Mouse (Mus musculus) heart, embryonic 15.5 days (tissue): ENCODE measurements around the gene Med12l. TPM values are rescaled to one million over a fixed set of nuclear protein-coding genes. Genes with fewer than 3 reads are reported as not detected.

Experiments used
- ATAC-seq: fragments of 200-750 bp; cut with Nextera tagmentation; replicated peaks from 2 replicates; pipeline ENCODE4 v1.8.0; 2017; ENCODE audit warnings: low read depth, moderate TSS enrichment; ENCODE audit not compliant: insufficient number of reproducible peaks, insufficient read depth, low FRiP score
- H3K27ac ChIP-seq: fragments of 300-500 bp; sonication (generic); 2 replicates; pipeline ENCODE4 v1.5.1; 2015; ENCODE audit warnings: mild to moderate bottlenecking, inconsistent platforms
- H3K27me3 ChIP-seq: fragments of 300-500 bp; sonication (generic); 2 replicates; pipeline ENCODE4 v1.6.1; 2015; ENCODE audit warnings: inconsistent platforms
- H3K36me3 ChIP-seq: fragments of 300-500 bp; sonication (generic); 2 replicates; pipeline ENCODE4 v1.6.1; 2015; ENCODE audit warnings: mild to moderate bottlenecking, inconsistent platforms
- H3K4me1 ChIP-seq: fragments of 300-500 bp; sonication (generic); replicated peaks from 2 replicates; pipeline ENCODE4 v1.6.1; 2015; ENCODE audit warnings: inconsistent platforms
- H3K4me2 ChIP-seq: fragments of 300-500 bp; sonication (generic); 2 replicates; pipeline ENCODE4 v1.6.1; 2015; ENCODE audit warnings: inconsistent platforms, mild to moderate bottlenecking, moderate library complexity
- H3K4me3 ChIP-seq: fragments of 300-500 bp; sonication (generic); 2 replicates; pipeline ENCODE4 v1.5.1; 2015; ENCODE audit warnings: mild to moderate bottlenecking, inconsistent platforms
- H3K9ac ChIP-seq: fragments of 300-500 bp; sonication (generic); 2 replicates; pipeline ENCODE4 v1.6.1; 2015; ENCODE audit warnings: mild to moderate bottlenecking, inconsistent platforms
- H3K9me3 ChIP-seq: fragments of 300-500 bp; sonication (generic); replicated peaks from 2 replicates; pipeline ENCODE4 v1.6.1; 2016; ENCODE audit warnings: inconsistent platforms
- WGBS: fragments of 180-500 bp; shearing (Covaris S2); methylation state at CpG from one replicate; pipeline ENCODE4 v1.1.7; 2015; ENCODE audit warnings: mixed read lengths; 5-methylcytosine and 5-hydroxymethylcytosine counted together
- polyA plus RNA-seq: library from polyadenylated mRNA; unstranded; fragments of >200 nt; fragmentation: Nextera tagmentation; extraction: Ambion mirVana; gene quantifications from 2 replicates; pipeline ENCODE4 v1.2.1, GENCODE M21; 2015

The Med12l gene
- polyA plus RNA-seq, 1 experiment from 2014 or later, result 2.8 TPM

DNA sequence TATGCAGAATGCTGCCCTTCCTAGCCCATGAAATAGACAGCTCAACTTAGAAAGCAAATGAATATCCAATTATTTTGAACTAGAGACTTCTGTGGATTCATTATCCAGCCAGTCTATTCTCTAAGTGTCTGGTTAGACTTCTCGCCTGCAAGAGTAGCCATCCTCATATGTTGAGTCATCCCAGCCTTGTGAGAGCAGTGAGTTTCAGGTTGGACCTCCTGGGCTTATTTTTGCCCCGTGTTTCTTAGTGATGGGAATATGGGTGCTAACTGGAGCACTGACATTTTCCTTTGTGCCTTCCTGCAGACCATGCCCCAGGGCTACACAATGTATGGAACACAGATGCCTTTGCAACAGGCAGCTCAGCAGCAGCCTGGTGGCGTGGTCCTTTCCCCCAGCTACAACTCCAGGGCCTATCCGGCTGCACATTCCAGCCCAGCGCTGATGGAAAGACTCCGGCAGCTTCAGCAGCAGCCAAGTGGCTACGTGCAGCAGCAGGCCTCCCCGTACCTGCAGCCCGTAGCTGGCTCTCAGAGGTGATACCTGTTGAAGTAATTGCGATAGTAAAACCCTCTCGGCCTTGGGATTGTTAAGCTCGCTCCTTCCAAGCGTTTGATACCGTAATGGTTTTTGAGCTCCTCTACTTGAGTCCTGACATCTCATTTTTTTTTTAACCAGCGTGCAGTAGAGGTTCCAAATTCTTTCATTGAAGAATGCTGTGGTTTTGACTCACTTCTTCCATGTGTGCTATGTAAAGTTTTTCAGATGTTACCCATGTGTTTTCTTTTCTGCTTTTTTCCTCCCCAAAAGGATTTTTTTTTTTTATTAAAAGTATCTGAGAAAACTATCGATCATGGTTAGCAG is 290.3 kb downstream of the Med12l start:
- no peaks in the 10 kb centered on the region for H3K27me3 ChIP-seq
- no peak for ATAC-seq
- H3K27ac ChIP-seq, result no peak overlapping the region
- no peaks in the 10 kb centered on the region for H3K4me1 ChIP-seq
- no peak overlapping the region for H3K9ac ChIP-seq
- H3K9me3 ChIP-seq, result no peaks in the 10 kb centered on the region
- H3K36me3 ChIP-seq, result no peaks in the 10 kb centered on the region
- WGBS, result 82% methylated on average over 16 of the region's 16 CpGs
- no peak overlapping the region for H3K4me3 ChIP-seq
- H3K4me2 ChIP-seq, result no peak overlapping the region

DNA sequence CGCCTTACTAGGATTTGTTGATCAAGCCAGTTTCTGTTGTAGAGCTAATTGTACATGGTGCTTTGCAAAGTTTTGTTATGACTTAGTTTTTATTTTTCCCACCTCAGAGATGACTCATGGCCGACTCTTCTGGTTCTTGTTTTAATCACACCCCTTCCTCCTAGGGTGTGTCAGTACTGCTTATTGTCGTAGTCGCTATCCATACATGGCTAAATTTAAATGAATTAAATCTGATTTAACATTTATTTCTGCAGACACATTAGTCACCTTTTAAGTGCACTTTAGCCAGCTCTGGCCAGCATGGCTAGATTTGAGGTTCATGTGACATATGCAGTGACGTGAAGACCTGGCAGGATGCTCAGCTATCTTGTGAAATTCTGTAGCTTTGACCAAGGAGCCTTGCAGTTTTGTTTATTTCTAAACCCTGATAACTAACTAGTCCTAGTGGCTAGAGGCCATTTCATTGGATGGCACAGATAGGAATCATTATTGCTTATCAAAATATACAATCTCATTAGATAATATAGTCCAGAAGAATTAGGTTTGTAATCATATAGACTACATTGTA is 291.0 kb downstream of the Med12l start:
- H3K27ac ChIP-seq, result no peak overlapping the region
- H3K27me3 ChIP-seq, result no peaks in the 10 kb centered on the region
- no peak overlapping the region for H3K4me3 ChIP-seq
- no peaks in the 10 kb centered on the region for H3K36me3 ChIP-seq
- H3K4me2 ChIP-seq, result no peak overlapping the region
- H3K4me1 ChIP-seq, result no peaks in the 10 kb centered on the region
- no peak for ATAC-seq
- H3K9me3 ChIP-seq, result no peaks in the 10 kb centered on the region
- WGBS, result 91% methylated on average over 5 of the region's 5 CpGs
- no peak overlapping the region for H3K9ac ChIP-seq

- 82% methylated on average over 16 of the region's 16 CpGs for WGBS
- no peak for ATAC-seq
- Histone ChIP-seq H3K9ac (no peak overlapping the region), H3K4me1 (no peaks in the 10 kb centered on the region), H3K27ac (no peak overlapping the region), H3K27me3 (no peaks in the 10 kb centered on the region), H3K4me2 (no peak overlapping the region), H3K36me3 (no peaks in the 10 kb centered on the region), H3K9me3 (no peaks in the 10 kb centered on the region), H3K4me3 (no peak overlapping the region)
Observed at GRCm38 (mm10) chr3:59297653-59298052, 292.0 kb downstream of the Med12l start.

- no peaks in the 10 kb centered on the region for H3K36me3 ChIP-seq
- H3K4me1 ChIP-seq, result no peaks in the 10 kb centered on the region
- H3K27ac ChIP-seq, result no peak overlapping the region
- no peak overlapping the region for H3K4me3 ChIP-seq
- WGBS, result 92% methylated on average over 5 of the region's 5 CpGs
- no peaks in the 10 kb centered on the region for H3K27me3 ChIP-seq
- no peak overlapping the region for H3K4me2 ChIP-seq
- H3K9me3 ChIP-seq, result no peaks in the 10 kb centered on the region
- no peak for ATAC-seq
- no peak overlapping the region for H3K9ac ChIP-seq
Observed at GRCm38 (mm10) chr3:59304944-59305343, 299.3 kb downstream of the Med12l start.

DNA sequence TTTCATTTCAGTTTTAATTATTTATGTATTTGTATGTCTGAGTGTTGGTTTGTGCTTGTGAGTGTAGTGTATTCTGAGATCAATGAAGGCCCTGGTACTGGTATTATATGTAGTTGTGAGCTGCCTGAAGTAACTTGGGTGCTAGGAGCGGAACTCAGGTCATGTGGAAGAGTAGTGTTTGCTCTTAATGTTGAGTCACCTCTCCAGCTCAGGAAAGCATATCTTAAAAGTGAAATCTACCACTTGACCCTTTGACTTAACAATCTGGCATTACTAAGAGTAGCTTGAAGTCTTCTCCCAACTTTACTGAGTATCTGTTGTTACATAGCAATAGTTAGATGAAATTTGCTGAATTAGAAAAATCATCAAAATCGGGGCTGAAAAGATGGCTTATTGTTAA is 299.9 kb downstream of the Med12l start:
- no peak overlapping the region for H3K9ac ChIP-seq
- no peaks in the 10 kb centered on the region for H3K36me3 ChIP-seq
- ATAC-seq, result no peak
- H3K9me3 ChIP-seq, result no peaks in the 10 kb centered on the region
- WGBS, result 88% methylated on average over 2 of the region's 2 CpGs
- H3K4me2 ChIP-seq, result no peak overlapping the region
- H3K4me3 ChIP-seq, result no peak overlapping the region
- H3K27ac ChIP-seq, result no peak overlapping the region
- H3K4me1 ChIP-seq, result no peaks in the 10 kb centered on the region
- H3K27me3 ChIP-seq, result no peaks in the 10 kb centered on the region

GRCm38 (mm10) chr3:59312610-59313009 is 307.0 kb downstream of the Med12l start:
- Histone ChIP-seq H3K4me2 (no peak overlapping the region), H3K9me3 (no peaks in the 10 kb centered on the region), H3K9ac (no peak overlapping the region), H3K36me3 (no peaks in the 10 kb centered on the region), H3K4me3 (no peak overlapping the region), H3K4me1 (no peaks in the 10 kb centered on the region), H3K27ac (no peak overlapping the region), H3K27me3 (no peaks in the 10 kb centered on the region)
- WGBS, result 75% methylated on average over 10 of the region's 10 CpGs
- no peak for ATAC-seq

GRCm38 (mm10) chr3:59316077-59316476 is 310.5 kb downstream of the Med12l start:
- ATAC-seq, result no peak
- H3K4me3 ChIP-seq, result no peak overlapping the region
- no peak overlapping the region for H3K27ac ChIP-seq

GRCm38 (mm10) chr3:59321278-59321876 is 315.8 kb downstream of the Med12l start:
- no peak for ATAC-seq
- Histone ChIP-seq H3K4me1 (no peaks in the 10 kb centered on the region), H3K4me2 (no peak overlapping the region), H3K9me3 (no peaks in the 10 kb centered on the region), H3K36me3 (peaks cover 15% of the 10 kb centered on the region; the same call in 1 of the 2 replicates), H3K4me3 (no peak overlapping the region), H3K27ac (no peak overlapping the region), H3K9ac (no peak overlapping the region), H3K27me3 (no peaks in the 10 kb centered on the region)
- WGBS, result 38% methylated on average over 7 of the region's 7 CpGs

More at GRCm38 (mm10) chr3:59316077-59316476, 310.5 kb downstream of the Med12l start:
- Histone ChIP-seq H3K36me3 (peaks cover 15% of the 10 kb centered on the region; the same call in 1 of the 2 replicates), H3K4me2 (no peak overlapping the region), H3K27me3 (no peaks in the 10 kb centered on the region), H3K9ac (no peak overlapping the region), H3K4me1 (no peaks in the 10 kb centered on the region), H3K9me3 (no peaks in the 10 kb centered on the region)
- WGBS, result 89% methylated on average over 7 of the region's 7 CpGs

GRCm38 (mm10) chr3:59328526-59328925 is 322.9 kb downstream of the Med12l start:
- Histone ChIP-seq H3K9ac (no peak overlapping the region), H3K36me3 (peaks cover 5% of the 10 kb centered on the region), H3K4me3 (no peak overlapping the region), H3K9me3 (no peaks in the 10 kb centered on the region), H3K4me2 (no peak overlapping the region), H3K4me1 (no peaks in the 10 kb centered on the region), H3K27ac (no peak overlapping the region), H3K27me3 (no peaks in the 10 kb centered on the region)
- no peak for ATAC-seq
- 69% methylated on average over 2 of the region's 2 CpGs for WGBS

- H3K4me2 ChIP-seq, result no peak overlapping the region
- no peak overlapping the region for H3K4me3 ChIP-seq
- no peak for ATAC-seq
- H3K27ac ChIP-seq, result no peak overlapping the region
- H3K9me3 ChIP-seq, result no peaks in the 10 kb centered on the region
- WGBS, result 66% methylated on average over 11 of the region's 11 CpGs
- H3K36me3 ChIP-seq, result no peaks in the 10 kb centered on the region
- no peak overlapping the region for H3K9ac ChIP-seq
- H3K27me3 ChIP-seq, result no peaks in the 10 kb centered on the region
- peaks cover 4% of the 10 kb centered on the region; the same call in 1 of the 2 replicates for H3K4me1 ChIP-seq
Observed at GRCm38 (mm10) chr3:59341647-59342427, 336.2 kb downstream of the Med12l start.

DNA sequence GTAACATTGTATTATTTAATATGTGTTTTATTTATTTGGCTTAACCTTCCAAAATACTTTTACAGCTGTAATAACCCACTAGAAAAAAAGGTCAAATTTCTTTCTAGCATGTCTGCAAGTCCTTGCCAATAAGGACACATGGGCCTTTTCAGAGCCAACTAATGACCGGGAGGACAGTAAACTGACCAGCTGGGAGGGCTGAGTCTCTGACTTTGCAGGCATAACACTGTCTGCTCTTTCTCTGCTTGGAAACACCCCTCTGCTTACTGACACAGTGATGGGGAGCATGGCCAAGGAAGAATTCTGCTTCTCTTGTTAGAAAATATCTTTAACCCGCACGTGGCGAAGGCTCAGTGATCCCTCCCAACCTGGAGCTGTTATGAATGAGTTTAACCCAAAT is 337.4 kb downstream of the Med12l start:
- ATAC-seq, result no peak
- peak overlapping the region; percentile 91 for H3K4me3 ChIP-seq
- no peak overlapping the region for H3K27ac ChIP-seq
- H3K4me2 ChIP-seq, result peak overlapping the region; percentile 84
- peak overlapping the region; percentile 73; the same call in 1 of the 2 replicates for H3K9ac ChIP-seq
- H3K4me1 ChIP-seq, result peaks cover 4% of the 10 kb centered on the region; the same call in 1 of the 2 replicates
- no peaks in the 10 kb centered on the region for H3K27me3 ChIP-seq
- no peaks in the 10 kb centered on the region for H3K9me3 ChIP-seq
- no peaks in the 10 kb centered on the region for H3K36me3 ChIP-seq
- WGBS, result 58% methylated on average over 4 of the region's 4 CpGs
